9 mouse cellular contexts compared by ENCODE assay signal in genomic region chr7:75854231-75854925, GRCm38 (mm10). TPM values are rescaled to one million over a fixed set of nuclear protein-coding genes. Genes with fewer than 3 reads are reported as not detected.
A peak's percentile ranks its signal among the peaks of the same experiment; 100 is the strongest.
DNase-seq lines count a peak whose midpoint lies in the region; ATAC-seq and TF ChIP-seq lines count a peak whose summit lies in the region.
"Had no signal": no experiment of that assay in that cellular context is flagged by ENCODE, and none has a peak within 500 bp of the region (broad histone marks: within the 10 kb centered on the region; RNA-seq: fewer than 3 reads in every experiment).

No protein-coding gene starts in this region.

- peak; percentile 26 for ATAC-seq in lung, embryonic 14.5 days (ENCODE audit: insufficient read depth)
- no peak for ATAC-seq in embryonic facial prominence, embryonic 14.5 days (ENCODE audit: low read depth)
- peak; percentile 50; the same call in 1 of the 2 replicates for ATAC-seq in neural tube, embryonic 12.5 days (ENCODE audit: low FRiP score, low read depth)
- ATAC-seq in granulocyte monocyte progenitor cell, adult 5-6 weeks (replicated peaks; ENCODE audit: poor library complexity, severe bottlenecking) = no peak

- no peaks in the 10 kb centered on the region for H3K9me3 ChIP-seq in lung, embryonic 14.5 days (ENCODE audit: low read depth, low read length)
- H3K9me3 ChIP-seq in embryonic facial prominence, embryonic 14.5 days (ENCODE audit: control insufficient read depth, low read length) = no peaks in the 10 kb centered on the region
- H3K9me3 ChIP-seq in neural tube, embryonic 12.5 days = no peaks in the 10 kb centered on the region
- H3K9me3 ChIP-seq: stomach, embryonic 15.5 days had no signal

- no peak overlapping the region for H3K4me2 ChIP-seq in lung, embryonic 14.5 days
- H3K4me2 ChIP-seq in embryonic facial prominence, embryonic 14.5 days (ENCODE audit: low read depth, low read length) = no peak overlapping the region
- H3K4me2 ChIP-seq in neural tube, embryonic 12.5 days (replicated peaks) = peak overlapping the region; percentile 27
- H3K4me2 ChIP-seq: stomach, embryonic 15.5 days had no signal

- H3K36me3 ChIP-seq in lung, embryonic 14.5 days (ENCODE audit: insufficient read depth) = peaks cover 5% of the 10 kb centered on the region; the same call in 1 of the 2 replicates
- H3K36me3 ChIP-seq in embryonic facial prominence, embryonic 14.5 days (ENCODE audit: control insufficient read depth, insufficient read depth, low read length) = 0 out of 2 replicates have a peak, but pooled peaks cover 6% of the 10 kb centered on the region
- H3K36me3 ChIP-seq in neural tube, embryonic 12.5 days = no peaks in the 10 kb centered on the region; the same call in 1 of the 2 replicates
- H3K36me3 ChIP-seq: stomach, embryonic 15.5 days had no signal

- peak overlapping the region; percentile 73 for H3K27ac ChIP-seq in lung, embryonic 14.5 days (ENCODE audit: low read depth)
- H3K27ac ChIP-seq in embryonic facial prominence, embryonic 14.5 days (replicated peaks; ENCODE audit: low read depth, low read length) = no peak overlapping the region
- peak overlapping the region; percentile 66 for H3K27ac ChIP-seq in neural tube, embryonic 12.5 days
- H3K27ac ChIP-seq: stomach, embryonic 15.5 days had no signal

- no peak for TF ChIP-seq CTCF in lung, embryonic 14.5 days (IDR thresholded peaks at IDR 0.05; ENCODE audit: low read depth)

- no peaks in the 10 kb centered on the region for H3K27me3 ChIP-seq in lung, embryonic 14.5 days (ENCODE audit: insufficient read depth, low read length)
- no peaks in the 10 kb centered on the region for H3K27me3 ChIP-seq in embryonic facial prominence, embryonic 14.5 days (replicated peaks; ENCODE audit: control insufficient read depth, insufficient read depth, low read length)
- H3K27me3 ChIP-seq in neural tube, embryonic 12.5 days (replicated peaks) = no peaks in the 10 kb centered on the region
- H3K27me3 ChIP-seq: stomach, embryonic 15.5 days had no signal

- 54% methylated on average over 6 of the region's 6 CpGs for WGBS in lung, embryonic 14.5 days
- WGBS in embryonic facial prominence, embryonic 14.5 days = 39% methylated on average over 6 of the region's 6 CpGs
- WGBS in neural tube, embryonic 12.5 days = 27% methylated on average over 6 of the region's 6 CpGs

- H3K4me3 ChIP-seq in lung, embryonic 14.5 days (ENCODE audit: low read depth, low read length) = no peak overlapping the region
- no peak overlapping the region for H3K4me3 ChIP-seq in embryonic facial prominence, embryonic 14.5 days (ENCODE audit: low read depth, low read length)
- H3K4me3 ChIP-seq in neural tube, embryonic 12.5 days = no peak overlapping the region
- H3K4me3 ChIP-seq: stomach, embryonic 15.5 days had no signal

- H3K4me1 ChIP-seq in lung, embryonic 14.5 days (ENCODE audit: insufficient read depth) = peaks cover 17% of the 10 kb centered on the region
- H3K4me1 ChIP-seq in embryonic facial prominence, embryonic 14.5 days (ENCODE audit: control insufficient read depth, insufficient read depth, low read length) = peaks cover 33% of the 10 kb centered on the region
- H3K4me1 ChIP-seq in neural tube, embryonic 12.5 days = peaks cover 54% of the 10 kb centered on the region

- peak; percentile 35 for DNase-seq in lung, embryonic 14.5 days
- DNase-seq in lung, postnatal 4 days = no peak
- DNase-seq in embryonic facial prominence, embryonic 14.5 days (ENCODE audit: low spot score) = peak; percentile 45
- peak; percentile 33 for DNase-seq in kidney, postnatal 10 days
- DNase-seq in frontal cortex, postnatal 14 days (ENCODE audit: low spot score in 2 of 2) = no peak
- DNase-seq in adrenal gland, adult 18-20 months (ENCODE audit: low spot score in 2 of 2) = no peak

- no peak overlapping the region for H3K9ac ChIP-seq in lung, embryonic 14.5 days
- H3K9ac ChIP-seq in embryonic facial prominence, embryonic 14.5 days (ENCODE audit: low read depth, low read length) = 0 out of 2 replicates have a peak overlapping the region, but pooled peaks have one; percentile 34
- H3K9ac ChIP-seq in neural tube, embryonic 12.5 days = no peak overlapping the region
- H3K9ac ChIP-seq: stomach, embryonic 15.5 days had no signal

RNA-seq across cellular contexts. Expression of gene Klhl25, which starts 6.3 kb away (rescaled TPM):
- 16.5 and 18.6 TPM in 2 replicates for polyA plus RNA-seq in lung, embryonic 14.5 days (2014; fragmentation: Nextera tagmentation; extraction: Ambion mirVana)
- 17.3 and 20.1 TPM in 2 replicates for polyA plus RNA-seq in embryonic facial prominence, embryonic 14.5 days (2014; fragmentation: Nextera tagmentation; extraction: Ambion mirVana)
- 26.0 and 27.5 TPM in 2 replicates for polyA plus RNA-seq in neural tube, embryonic 12.5 days (2016; fragmentation: Nextera tagmentation; extraction: Ambion mirVana)
- 5.8 and 11.2 TPM in 2 replicates for total RNA-seq in granulocyte monocyte progenitor cell, adult 5-6 weeks (2014; fragmentation: Nextera tagmentation)
- total RNA-seq in granulocyte monocyte progenitor cell, adult 5-6 weeks (2017) = 7.7 and 10.4 TPM in 2 replicates
- total RNA-seq in adrenal gland, adult 18-20 months (2021) = 10 to 100 TPM; 14.5 to 21.4 TPM

Comparison
In these comparisons a context has a peak if more than half of its experiments do, and no peak if none do; other contexts are left out.
1. DNase-seq: peak in lung, embryonic 14.5 days (single experiment), embryonic facial prominence, embryonic 14.5 days (single experiment) and kidney, postnatal 10 days (single experiment); none in lung, postnatal 4 days (0 of 2), frontal cortex, postnatal 14 days (0 of 2) and adrenal gland, adult 18-20 months (0 of 2).
2. ATAC-seq: peak in lung, embryonic 14.5 days (single experiment) and neural tube, embryonic 12.5 days (single experiment); none in embryonic facial prominence, embryonic 14.5 days (single experiment) and granulocyte monocyte progenitor cell, adult 5-6 weeks (single experiment).